Mouse (Mus musculus) thymus, adult 2 months (tissue): ENCODE results near the gene Itga4. TPM values are rescaled to one million over a fixed set of nuclear protein-coding genes. Genes with fewer than 3 reads are reported as not detected.
A peak's percentile ranks its signal among the peaks of the same experiment; 100 is the strongest.

ENCODE experiments used
- DNase-seq: peaks from one replicate; pipeline ENCODE4 v3.0.0; 2021
- H3K27ac ChIP-seq: fragments of 200-500 bp; 2 replicates; pipeline ENCODE4 v1.5.1; 2012; ENCODE audit warnings: low read length, control low read depth; ENCODE audit not compliant: control insufficient read depth, insufficient read depth
- H3K27me3 ChIP-seq: fragments of 200-500 bp; 2 replicates; pipeline ENCODE4 v1.6.1; 2012; ENCODE audit warnings: mild to moderate bottlenecking, low read length, moderate library complexity, mixed read lengths; ENCODE audit not compliant: control insufficient read depth, insufficient read depth
- H3K36me3 ChIP-seq: fragments of 200-500 bp; 2 replicates; pipeline ENCODE4 v1.6.1; 2012; ENCODE audit warnings: mild to moderate bottlenecking, low read length, moderate library complexity; ENCODE audit not compliant: control insufficient read depth, insufficient read depth
- H3K4me1 ChIP-seq: fragments of 200-500 bp; replicated peaks from 2 replicates; pipeline ENCODE4 v1.6.1; 2012; ENCODE audit warnings: low read length; ENCODE audit not compliant: control insufficient read depth, insufficient read depth
- H3K4me3 ChIP-seq: fragments of 200-500 bp; 2 replicates; pipeline ENCODE4 v1.5.1; 2012; ENCODE audit warnings: mild to moderate bottlenecking, low read length, control low read depth, moderate library complexity; ENCODE audit not compliant: control insufficient read depth, insufficient read depth
- CTCF ChIP-seq: fragments of 200-500 bp; IDR thresholded peaks from 2 replicates; pipeline ENCODE4 v1.5.1; 2012; ENCODE audit warnings: mild to moderate bottlenecking, control low read depth, low read length, moderate library complexity, borderline replicate concordance; ENCODE audit not compliant: control insufficient read depth, poor library complexity, insufficient read depth; ENCODE audit errors: extremely low read depth
- POLR2A ChIP-seq: fragments of 200-500 bp; IDR thresholded peaks from 2 replicates; pipeline ENCODE4 v1.6.1; 2012; ENCODE audit warnings: mild to moderate bottlenecking, low read length, control low read depth, moderate library complexity; ENCODE audit not compliant: control insufficient read depth, poor library complexity, insufficient read depth; ENCODE audit errors: extremely low read depth
- WGBS: fragments of 180-500 bp; shearing (Covaris S2); methylation state at CpG from one replicate; pipeline ENCODE4 v1.1.7; 2018; 5-methylcytosine and 5-hydroxymethylcytosine counted together
- polyA plus RNA-seq: library from polyadenylated mRNA; depleted of rRNA; stranded (reverse); fragments of >200 nt; gene quantifications from 2 replicates; pipeline ENCODE4 v1.2.3, GENCODE M21; 2012

Itga4 gene
- polyA plus RNA-seq, 1 experiment, result 27.5 TPM

- WGBS, result 57% methylated on average over 9 of the region's 9 CpGs
- peaks cover 7% of the 10 kb centered on the region for H3K4me1 ChIP-seq
- no peaks in the 10 kb centered on the region for H3K36me3 ChIP-seq
- H3K4me3 ChIP-seq, result peak overlapping the region; percentile 61
- peak; percentile 34 for DNase-seq
- H3K27me3 ChIP-seq, result no peaks in the 10 kb centered on the region
- TF ChIP-seq CTCF (no peak), POLR2A (no peak)
- peak overlapping the region; percentile 38; the same call in 1 of the 2 replicates for H3K27ac ChIP-seq
Measured at GRCm38 (mm10) chr2:79370711-79371312, 115.6 kb downstream of the Itga4 start.

- Histone ChIP-seq H3K27me3 (no peaks in the 10 kb centered on the region), H3K4me3 (no peak overlapping the region), H3K27ac (no peak overlapping the region), H3K4me1 (peaks cover 7% of the 10 kb centered on the region), H3K36me3 (no peaks in the 10 kb centered on the region)
- TF ChIP-seq POLR2A, result no peak
- TF ChIP-seq CTCF, result no peak
- no peak for DNase-seq
- 96% methylated on average over 7 of the region's 7 CpGs for WGBS
Measured at GRCm38 (mm10) chr2:79371326-79372153, 116.3 kb downstream of the Itga4 start.

- Histone ChIP-seq H3K27ac (no peak overlapping the region), H3K27me3 (no peaks in the 10 kb centered on the region), H3K36me3 (no peaks in the 10 kb centered on the region), H3K4me3 (no peak overlapping the region), H3K4me1 (peaks cover 7% of the 10 kb centered on the region)
- no peak for DNase-seq
- 87% methylated on average over 2 of the region's 2 CpGs for WGBS
- TF ChIP-seq CTCF, result no peak
- no peak for TF ChIP-seq POLR2A
Measured at GRCm38 (mm10) chr2:79372154-79372467, 116.9 kb downstream of the Itga4 start.

- Histone ChIP-seq H3K4me3 (no peak overlapping the region), H3K27ac (no peak overlapping the region), H3K36me3 (no peaks in the 10 kb centered on the region), H3K4me1 (peaks cover 7% of the 10 kb centered on the region), H3K27me3 (no peaks in the 10 kb centered on the region)
- WGBS, result 77% methylated on average over 6 of the region's 6 CpGs
- no peak for DNase-seq
- TF ChIP-seq CTCF (no peak), POLR2A (no peak)
Measured at GRCm38 (mm10) chr2:79372486-79373200, 117.4 kb downstream of the Itga4 start.

GRCm38 (mm10) chr2:79378346-79379086 lies 123.3 kb downstream of the Itga4 start:
- TF ChIP-seq CTCF, result no peak
- TF ChIP-seq POLR2A, result no peak
- H3K27ac ChIP-seq, result no peak overlapping the region
- no peak overlapping the region for H3K4me3 ChIP-seq
- H3K36me3 ChIP-seq, result no peaks in the 10 kb centered on the region
- WGBS, result 91% methylated on average over 8 of the region's 8 CpGs
- no peak for DNase-seq
- H3K27me3 ChIP-seq, result no peaks in the 10 kb centered on the region
- no peaks in the 10 kb centered on the region for H3K4me1 ChIP-seq
